Mouse (Mus musculus) gastrocnemius, postnatal 14 days (tissue): ENCODE results near the gene Hacd2. TPM values are rescaled to one million over a fixed set of nuclear protein-coding genes. Genes with fewer than 3 reads are reported as not detected.

Source experiments
- DNase-seq: peaks from one replicate; pipeline ENCODE4 v3.0.0; 2021; ENCODE audit warnings: mixed read lengths
- intact Hi-C: fragments of 180-260 bp; cut with DNase I; formaldehyde crosslinking; loops from one replicate; pipeline ENCODE4 v1.15.1; 2025; ENCODE audit warnings: low total_unique reads
- total RNA-seq, 2 experiments: library from RNA; stranded (reverse); gene quantifications; 2 replicates each; pipeline ENCODE4 v1.2.3; 2021

The Hacd2 gene
- total RNA-seq, 2 experiments from 2014 or later, result 2.3 to 3.5 TPM

GRCm38 (mm10) chr16:35107985-35108384 lies 85.8 kb downstream of the Hacd2 start:
- intact Hi-C loops, result no loop called here
- DNase-seq, result no peak

GRCm38 (mm10) chr16:35109156-35109555 lies 86.9 kb downstream of the Hacd2 start:
- no peak for DNase-seq
- intact Hi-C loops, result no loop called here

DNA sequence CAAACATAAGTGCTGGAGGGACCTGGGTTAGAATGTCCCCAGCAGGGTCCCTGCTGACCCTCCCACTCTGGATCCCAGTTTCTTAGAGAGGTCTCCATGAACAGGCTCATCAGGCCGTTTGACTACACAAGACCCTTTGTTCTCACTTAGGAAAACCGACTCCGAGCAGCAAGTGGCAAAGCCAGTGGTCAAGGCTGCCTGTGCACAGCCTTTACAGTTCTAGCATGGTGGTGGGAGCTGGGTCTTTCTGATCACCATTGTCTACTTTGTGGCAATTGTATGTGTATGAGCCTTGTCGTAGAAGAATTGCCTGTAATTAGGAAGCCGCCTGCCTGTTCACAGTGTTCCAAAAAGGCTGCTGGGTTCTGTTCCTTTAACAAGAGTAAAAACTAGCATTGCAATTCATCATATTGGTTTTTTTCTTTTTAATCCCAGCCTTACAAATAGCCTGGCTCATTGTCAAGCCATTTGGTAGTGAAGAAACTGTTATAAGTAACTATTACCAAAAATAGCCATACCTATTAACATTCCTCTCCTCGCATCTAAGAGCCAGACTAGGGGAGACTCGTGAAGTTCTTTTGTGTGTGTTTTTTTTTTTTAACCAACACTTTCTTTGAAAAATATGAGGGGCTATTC lies 87.5 kb downstream of the Hacd2 start:
- intact Hi-C loops, result loop anchor here (2.0 to 5.0 kb wide), 2 partner anchors 48 to 161 kb away; no protein-coding TSS in a partner anchor
- no peak for DNase-seq

DNA sequence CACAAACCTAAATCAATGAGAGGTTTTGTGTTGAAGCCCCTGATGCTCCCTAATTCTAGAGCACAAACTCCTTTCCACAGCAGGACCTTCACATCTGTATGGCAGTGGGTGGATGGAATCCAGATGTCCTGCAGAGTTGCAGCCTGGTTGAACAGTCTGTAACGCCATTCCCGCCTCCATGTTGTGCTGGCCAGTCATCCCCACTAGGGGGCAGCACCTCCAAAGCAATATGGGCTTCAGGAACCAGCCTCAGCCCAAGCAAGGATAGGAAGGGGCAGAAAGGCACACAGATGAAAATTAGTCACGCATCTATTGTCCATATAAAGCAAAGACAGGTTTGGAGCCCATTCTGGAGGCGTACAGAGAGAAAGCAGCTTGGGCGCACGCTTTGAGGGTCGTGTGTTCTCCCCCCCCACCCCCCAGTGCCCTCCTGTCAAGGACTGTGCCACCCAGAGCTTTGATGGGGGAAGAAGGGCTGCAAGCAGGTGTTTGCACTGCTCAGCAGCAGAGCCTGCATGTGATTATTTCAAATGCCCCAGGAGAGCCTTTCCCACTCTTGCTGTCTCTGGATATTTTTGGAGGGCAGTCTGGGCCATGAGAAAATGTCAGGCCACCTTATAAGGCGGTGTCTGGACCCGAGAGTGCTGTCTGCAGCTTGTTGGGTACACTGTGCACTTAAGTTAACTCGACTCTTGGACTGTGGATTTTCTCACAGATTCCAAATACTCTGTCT lies 88.3 kb downstream of the Hacd2 start:
- peak; percentile 83 for DNase-seq
- intact Hi-C loops, result loop anchor here (2.0 to 5.0 kb wide), 2 partner anchors 47 to 160 kb away; no protein-coding TSS in a partner anchor

GRCm38 (mm10) chr16:35111143-35111620 lies 89.0 kb downstream of the Hacd2 start:
- no peak for DNase-seq
- intact Hi-C loops, result loop anchor here (2.0 to 5.0 kb wide), 2 partner anchors 46 to 160 kb away; no protein-coding TSS in a partner anchor

GRCm38 (mm10) chr16:35113496-35113895 lies 91.3 kb downstream of the Hacd2 start:
- no peak for DNase-seq
- intact Hi-C loops, result loop anchor here (5.0 kb wide), 1 partner anchor 44 kb away; no protein-coding TSS in a partner anchor

DNA sequence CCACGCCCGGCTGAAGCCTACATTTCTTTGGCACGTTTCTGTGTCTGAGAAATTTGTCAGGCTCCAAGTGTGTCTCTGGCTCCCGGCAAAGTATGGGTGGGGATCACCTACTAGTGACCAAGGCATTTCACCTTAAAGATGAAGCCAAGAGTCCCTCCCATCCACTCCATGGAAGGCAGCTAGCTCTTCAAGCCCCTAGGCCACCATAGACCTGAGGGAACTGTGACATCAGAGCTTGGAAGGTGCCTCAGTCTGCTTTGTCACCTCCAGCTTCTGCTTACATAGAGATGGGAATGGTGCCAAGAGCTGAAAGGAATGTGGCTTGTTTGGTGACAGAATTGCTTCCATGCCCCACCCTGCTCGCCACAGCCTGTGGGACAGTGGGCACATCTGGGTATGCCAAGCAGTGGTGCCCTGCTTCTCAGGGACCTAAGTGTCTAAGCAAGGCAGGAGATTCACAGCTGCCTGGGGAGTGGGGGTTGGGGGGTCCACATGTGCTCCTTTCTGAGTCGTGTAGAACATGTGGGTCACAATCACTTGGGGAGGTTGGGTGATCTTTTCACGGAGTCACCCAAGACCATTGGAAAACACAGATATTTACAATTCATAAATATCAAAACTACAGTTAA lies 94.2 kb downstream of the Hacd2 start:
- intact Hi-C loops, result no loop called here
- no peak for DNase-seq

GRCm38 (mm10) chr16:35117436-35117835 lies 95.2 kb downstream of the Hacd2 start:
- no peak for DNase-seq

DNA sequence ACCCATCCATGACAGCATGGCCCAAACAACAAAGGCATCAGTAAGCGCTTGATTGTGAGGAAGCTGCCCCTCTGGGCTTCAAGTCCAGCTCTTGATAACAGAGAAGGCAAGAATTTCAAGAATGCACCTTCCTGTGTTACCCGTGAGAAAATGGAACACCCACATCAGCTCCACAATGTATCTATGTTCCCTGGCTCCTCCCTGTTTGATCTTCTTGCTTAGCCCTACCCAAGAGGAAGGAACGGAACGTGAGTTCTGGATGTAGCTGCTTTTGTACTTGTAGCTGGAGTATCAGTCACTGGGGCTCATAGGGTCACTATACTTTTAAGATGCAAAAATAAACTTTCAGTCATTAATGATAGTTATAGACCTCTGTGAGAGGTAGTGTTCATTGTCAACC lies 98.4 kb downstream of the Hacd2 start:
- no peak for DNase-seq
- intact Hi-C loops, result no loop called here

More at GRCm38 (mm10) chr16:35117436-35117835, 95.2 kb downstream of the Hacd2 start:
- intact Hi-C loops, result no loop called here

DNA sequence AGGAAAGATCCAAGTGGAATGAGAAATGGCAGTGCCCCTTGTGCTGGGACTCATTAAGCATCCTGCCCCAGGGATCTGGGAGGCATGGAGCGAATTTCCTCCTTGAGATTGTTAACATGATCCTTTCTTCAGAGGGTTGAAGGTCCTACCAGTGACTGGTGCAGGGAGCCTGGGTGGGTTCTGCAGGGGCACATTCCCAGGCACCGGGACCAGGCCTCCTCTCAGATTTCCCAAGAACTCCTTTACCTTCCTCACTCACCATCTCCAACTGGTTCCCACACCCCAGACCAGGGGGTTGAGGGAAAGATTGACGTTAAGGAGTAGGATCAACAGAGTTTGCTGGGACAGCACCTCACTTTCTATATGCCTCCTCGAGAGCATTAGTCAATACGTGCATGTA lies 105.0 kb downstream of the Hacd2 start:
- intact Hi-C loops, result no loop called here
- no peak for DNase-seq

DNA sequence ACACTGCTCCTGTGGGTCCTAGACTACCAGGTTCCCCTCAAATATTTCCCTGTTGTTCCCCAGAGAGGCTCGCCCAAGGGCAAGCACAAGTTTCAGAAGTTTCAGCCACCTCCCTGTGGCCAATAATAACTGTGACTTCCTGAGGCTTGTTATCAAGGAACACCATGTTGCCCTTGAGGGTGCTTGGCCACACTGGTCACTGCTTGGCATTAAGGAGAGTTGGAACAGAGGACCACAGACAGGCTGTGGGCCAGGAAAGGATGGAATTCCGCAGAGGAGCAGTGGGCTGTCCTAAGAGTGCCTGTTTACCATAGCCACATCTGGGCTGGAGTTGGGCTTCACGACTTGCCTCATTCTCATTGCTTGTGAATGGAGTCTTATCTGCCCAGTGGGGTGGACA lies 107.9 kb downstream of the Hacd2 start:
- intact Hi-C loops, result no loop called here
- DNase-seq, result no peak

DNA sequence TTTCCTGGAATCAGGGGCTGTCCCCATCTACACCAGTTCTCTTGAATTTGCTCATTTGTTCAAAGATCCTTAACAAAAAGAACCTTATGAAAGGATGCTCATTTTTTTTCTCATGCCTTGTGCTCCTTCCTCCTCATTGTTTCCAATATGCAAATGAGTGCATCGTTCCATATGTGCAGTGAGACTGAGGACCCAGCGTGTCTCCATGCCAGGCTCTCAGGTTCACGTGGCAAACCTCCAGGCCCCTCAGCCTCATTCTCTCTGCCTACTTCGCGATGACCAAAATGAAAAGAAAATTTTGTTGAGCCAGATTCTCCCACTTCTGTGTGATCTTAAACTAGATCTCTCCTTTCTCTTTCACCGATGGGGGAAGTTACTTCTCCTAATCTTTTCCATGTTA lies 117.2 kb downstream of the Hacd2 start:
- DNase-seq, result no peak
- intact Hi-C loops, result no loop called here

- DNase-seq, result no peak
- intact Hi-C loops, result no loop called here
Observed at GRCm38 (mm10) chr16:35139873-35140619, 117.8 kb downstream of the Hacd2 start.

- no peak for DNase-seq
- intact Hi-C loops, result no loop called here
Observed at GRCm38 (mm10) chr16:35140620-35140975, 118.4 kb downstream of the Hacd2 start.

DNA sequence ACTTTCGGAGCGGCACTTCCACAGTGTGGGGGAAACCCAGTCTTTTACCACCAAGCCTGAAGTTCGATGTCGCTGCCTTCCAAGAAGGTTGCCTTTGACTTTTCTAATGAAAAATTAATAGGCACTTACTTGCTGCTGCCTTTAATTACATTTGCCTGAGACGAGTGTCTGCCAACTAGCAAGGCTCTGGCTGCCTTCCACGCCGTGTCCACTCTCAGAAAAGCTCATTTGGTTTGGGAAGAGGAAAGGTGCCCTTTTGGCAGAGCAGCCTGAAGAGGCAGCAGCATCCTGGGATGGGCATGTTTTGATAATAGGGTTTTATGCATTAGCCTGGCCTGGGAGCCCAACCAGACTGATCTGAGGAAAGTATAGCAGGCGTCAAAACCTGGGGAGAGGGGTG lies 119.6 kb downstream of the Hacd2 start:
- intact Hi-C loops, result no loop called here
- no peak for DNase-seq

- no peak for DNase-seq
- intact Hi-C loops, result no loop called here
Observed at GRCm38 (mm10) chr16:35146153-35146552, 123.9 kb downstream of the Hacd2 start.

DNA sequence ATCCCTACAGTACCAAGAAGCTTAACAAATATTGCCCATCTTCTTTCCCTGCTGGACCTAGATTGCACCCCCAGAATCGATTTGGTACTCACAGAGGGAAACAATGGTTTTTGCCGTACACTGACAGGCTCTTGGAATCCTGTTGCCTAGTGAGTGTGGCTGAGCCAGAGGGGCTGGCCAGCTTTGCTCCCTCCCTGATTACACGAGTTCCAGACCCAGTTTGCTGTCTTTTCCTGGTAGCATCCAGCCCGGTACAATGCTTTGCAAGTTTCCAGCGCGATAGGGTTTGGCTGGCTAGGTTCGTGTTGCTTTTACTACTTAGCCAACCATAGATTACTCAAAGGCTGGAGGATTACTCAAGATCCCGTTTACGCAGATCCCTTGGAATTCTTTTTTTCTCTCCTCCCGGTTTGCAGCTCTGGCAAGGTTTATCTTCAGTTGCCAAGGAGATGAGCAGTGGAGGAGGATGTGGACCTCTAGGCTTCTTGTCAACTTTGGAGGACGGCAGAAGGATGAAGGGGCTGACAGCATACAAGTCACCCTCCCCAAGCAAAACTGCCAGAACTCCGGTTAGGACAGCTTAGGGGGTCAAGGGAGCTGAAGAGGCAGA lies 131.0 kb downstream of the Hacd2 start:
- intact Hi-C loops, result no loop called here
- DNase-seq, result no peak

- DNase-seq, result no peak
- intact Hi-C loops, result no loop called here
Observed at GRCm38 (mm10) chr16:35154245-35154640, 132.0 kb downstream of the Hacd2 start.

DNA sequence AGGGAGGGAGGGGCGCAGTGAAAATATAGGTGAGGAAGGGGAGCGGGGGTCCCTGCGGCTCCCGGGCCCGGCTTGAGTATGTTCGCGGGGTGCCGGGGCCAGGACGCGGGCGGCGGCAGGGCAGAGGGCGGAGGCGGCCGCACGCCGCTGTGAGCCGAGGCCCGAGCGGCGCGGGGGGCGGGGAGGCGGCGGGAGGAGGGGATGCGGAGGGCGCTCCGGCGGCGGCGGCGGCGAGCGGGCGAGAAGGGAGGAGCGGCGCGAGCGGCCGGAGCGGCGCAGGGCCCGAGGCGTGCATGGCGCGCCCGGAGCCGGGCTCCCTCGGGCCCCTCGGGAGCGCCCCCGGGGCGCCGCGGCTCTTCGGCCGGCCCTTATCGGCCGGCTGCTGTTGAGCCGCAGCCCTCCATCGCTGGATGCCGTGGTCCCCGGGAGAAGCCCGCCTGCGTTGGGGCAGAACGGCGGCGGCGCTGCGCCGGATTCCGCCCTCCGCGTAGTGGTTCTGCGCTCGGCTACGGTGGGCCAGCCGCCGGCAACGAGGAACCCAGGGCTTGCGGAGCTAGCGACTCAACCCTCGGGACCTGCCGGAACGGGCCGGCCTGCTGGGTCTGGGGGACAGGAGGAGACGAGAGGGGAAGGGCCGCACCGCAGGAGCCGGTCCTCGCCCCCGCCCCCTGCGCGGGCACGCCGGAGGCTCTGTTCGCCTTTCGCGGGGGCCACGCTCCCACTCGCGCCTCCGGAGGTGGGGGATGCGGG lies 132.6 kb downstream of the Hacd2 start, which contains the start of gene Adcy5:
Adcy5 (plus strand) TSS at position 237 of the 750 bp plus-strand sequence.
- peak; percentile 32 for DNase-seq
- intact Hi-C loops, result loop anchor here (5.0 kb wide), 1 partner anchor 43 kb away; no protein-coding TSS in a partner anchor
